Mouse (Mus musculus): ENCODE data around the gene Rgs16. TPM values are rescaled to one million over a fixed set of nuclear protein-coding genes. Genes with fewer than 3 reads are reported as not detected.

Rgs16 gene
- polyA plus RNA-seq, 1 experiment from 2014 or later: 34.3 TPM

GRCm38 (mm10) chr1:153736096-153736495, 4.1 kb upstream of the Rgs16 start:
- H3K4me1 ChIP-seq (replicated peaks; ENCODE audit: control insufficient read depth, insufficient read depth, low read length): peaks cover 20% of the 10 kb centered on the region
- no peak for ATAC-seq

GRCm38 (mm10) chr1:153737101-153738085, 2.8 kb upstream of the Rgs16 start:
- no peaks in the 10 kb centered on the region for H3K36me3 ChIP-seq (ENCODE audit: control insufficient read depth, insufficient read depth)
- H3K9me3 ChIP-seq (ENCODE audit: control insufficient read depth, low read length): no peaks in the 10 kb centered on the region
- H3K9ac ChIP-seq (replicated peaks; ENCODE audit: low read depth, low read length): no peak overlapping the region
- H3K27ac ChIP-seq (ENCODE audit: low read length): 0 out of 2 replicates have a peak overlapping the region, but pooled peaks have one; percentile 34
- 28% methylated on average over 9 of the region's 9 CpGs for WGBS
- ATAC-seq: peak; percentile 34; the same call in 1 of the 2 replicates
- H3K4me3 ChIP-seq (replicated peaks; ENCODE audit: low read length): no peak overlapping the region
- H3K27me3 ChIP-seq (replicated peaks; ENCODE audit: control insufficient read depth, insufficient read depth, low read length): no peaks in the 10 kb centered on the region
- no peak overlapping the region for H3K4me2 ChIP-seq (ENCODE audit: low read length)
- H3K4me1 ChIP-seq (replicated peaks; ENCODE audit: control insufficient read depth, insufficient read depth, low read length): peaks cover 30% of the 10 kb centered on the region

More at GRCm38 (mm10) chr1:153736096-153736495, 4.1 kb upstream of the Rgs16 start:
- Histone ChIP-seq H3K9me3 (ENCODE audit: control insufficient read depth, low read length) (no peaks in the 10 kb centered on the region), H3K9ac (replicated peaks; ENCODE audit: low read depth, low read length) (no peak overlapping the region), H3K27ac (ENCODE audit: low read length) (no peak overlapping the region), H3K36me3 (ENCODE audit: control insufficient read depth, insufficient read depth) (no peaks in the 10 kb centered on the region), H3K4me3 (replicated peaks; ENCODE audit: low read length) (no peak overlapping the region), H3K4me2 (ENCODE audit: low read length) (no peak overlapping the region), H3K27me3 (replicated peaks; ENCODE audit: control insufficient read depth, insufficient read depth, low read length) (no peaks in the 10 kb centered on the region)
- WGBS: 76% methylated on average over 6 of the region's 6 CpGs

- no peak overlapping the region for H3K9ac ChIP-seq (replicated peaks; ENCODE audit: low read depth, low read length)
- H3K4me2 ChIP-seq (ENCODE audit: low read length): peak overlapping the region; percentile 70
- ATAC-seq: no peak
- no peaks in the 10 kb centered on the region for H3K36me3 ChIP-seq (ENCODE audit: control insufficient read depth, insufficient read depth)
- H3K4me3 ChIP-seq (replicated peaks; ENCODE audit: low read length): peak overlapping the region; percentile 53
- WGBS: 12% methylated on average over 13 of the region's 13 CpGs
- H3K9me3 ChIP-seq (ENCODE audit: control insufficient read depth, low read length): no peaks in the 10 kb centered on the region
- H3K27me3 ChIP-seq (replicated peaks; ENCODE audit: control insufficient read depth, insufficient read depth, low read length): no peaks in the 10 kb centered on the region
- H3K4me1 ChIP-seq (replicated peaks; ENCODE audit: control insufficient read depth, insufficient read depth, low read length): peaks cover 32% of the 10 kb centered on the region
- no peak overlapping the region for H3K27ac ChIP-seq (ENCODE audit: low read length)
Observed at GRCm38 (mm10) chr1:153739437-153740015, 623 bp upstream of the Rgs16 start.

GRCm38 (mm10) chr1:153740775-153741400, 739 bp downstream of the Rgs16 start:
- Histone ChIP-seq H3K36me3 (ENCODE audit: control insufficient read depth, insufficient read depth) (no peaks in the 10 kb centered on the region), H3K9me3 (ENCODE audit: control insufficient read depth, low read length) (no peaks in the 10 kb centered on the region), H3K4me2 (ENCODE audit: low read length) (peak overlapping the region; percentile 70), H3K4me3 (replicated peaks; ENCODE audit: low read length) (peak overlapping the region; percentile 53), H3K9ac (replicated peaks; ENCODE audit: low read depth, low read length) (peak overlapping the region; percentile 56), H3K4me1 (replicated peaks; ENCODE audit: control insufficient read depth, insufficient read depth, low read length) (peaks cover 32% of the 10 kb centered on the region), H3K27me3 (replicated peaks; ENCODE audit: control insufficient read depth, insufficient read depth, low read length) (no peaks in the 10 kb centered on the region), H3K27ac (ENCODE audit: low read length) (no peak overlapping the region)
- ATAC-seq: no peak
- WGBS: 24% methylated on average over 12 of the region's 12 CpGs

- Histone ChIP-seq H3K9ac (replicated peaks; ENCODE audit: low read depth, low read length) (peak overlapping the region; percentile 56), H3K4me3 (replicated peaks; ENCODE audit: low read length) (peak overlapping the region; percentile 53), H3K27ac (ENCODE audit: low read length) (no peak overlapping the region; the same call in 1 of the 2 replicates), H3K27me3 (replicated peaks; ENCODE audit: control insufficient read depth, insufficient read depth, low read length) (no peaks in the 10 kb centered on the region), H3K4me2 (ENCODE audit: low read length) (peak overlapping the region; percentile 70), H3K4me1 (replicated peaks; ENCODE audit: control insufficient read depth, insufficient read depth, low read length) (peaks cover 37% of the 10 kb centered on the region), H3K9me3 (ENCODE audit: control insufficient read depth, low read length) (no peaks in the 10 kb centered on the region), H3K36me3 (ENCODE audit: control insufficient read depth, insufficient read depth) (no peaks in the 10 kb centered on the region)
- no peak for ATAC-seq
- 44% methylated on average over 18 of the region's 18 CpGs for WGBS
Observed at GRCm38 (mm10) chr1:153741551-153742316, 1.6 kb downstream of the Rgs16 start.

GRCm38 (mm10) chr1:153742374-153743155, 2.4 kb downstream of the Rgs16 start:
- Histone ChIP-seq H3K9ac (replicated peaks; ENCODE audit: low read depth, low read length) (no peak overlapping the region), H3K27ac (ENCODE audit: low read length) (no peak overlapping the region), H3K4me1 (replicated peaks; ENCODE audit: control insufficient read depth, insufficient read depth, low read length) (peaks cover 40% of the 10 kb centered on the region), H3K4me2 (ENCODE audit: low read length) (peak overlapping the region; percentile 70), H3K9me3 (ENCODE audit: control insufficient read depth, low read length) (no peaks in the 10 kb centered on the region), H3K36me3 (ENCODE audit: control insufficient read depth, insufficient read depth) (no peaks in the 10 kb centered on the region), H3K27me3 (replicated peaks; ENCODE audit: control insufficient read depth, insufficient read depth, low read length) (no peaks in the 10 kb centered on the region), H3K4me3 (replicated peaks; ENCODE audit: low read length) (peak overlapping the region; percentile 53)
- 53% methylated on average over 11 of the region's 11 CpGs for WGBS
- ATAC-seq: no peak

- H3K27ac ChIP-seq (ENCODE audit: low read length): no peak overlapping the region
- no peak overlapping the region for H3K4me2 ChIP-seq (ENCODE audit: low read length)
- no peaks in the 10 kb centered on the region for H3K9me3 ChIP-seq (ENCODE audit: control insufficient read depth, low read length)
- no peaks in the 10 kb centered on the region for H3K36me3 ChIP-seq (ENCODE audit: control insufficient read depth, insufficient read depth)
- peaks cover 51% of the 10 kb centered on the region for H3K4me1 ChIP-seq (replicated peaks; ENCODE audit: control insufficient read depth, insufficient read depth, low read length)
- ATAC-seq: no peak; the same call in 1 of the 2 replicates
- no peaks in the 10 kb centered on the region for H3K27me3 ChIP-seq (replicated peaks; ENCODE audit: control insufficient read depth, insufficient read depth, low read length)
- peak overlapping the region; percentile 9; the same call in 1 of the 2 replicates for H3K9ac ChIP-seq (replicated peaks; ENCODE audit: low read depth, low read length)
- H3K4me3 ChIP-seq (replicated peaks; ENCODE audit: low read length): no peak overlapping the region
- WGBS: 68% methylated on average over 14 of the region's 14 CpGs
Observed at GRCm38 (mm10) chr1:153746119-153746670, 6.0 kb downstream of the Rgs16 start.

- Histone ChIP-seq H3K4me1 (replicated peaks; ENCODE audit: control insufficient read depth, insufficient read depth, low read length) (peaks cover 49% of the 10 kb centered on the region), H3K4me3 (replicated peaks; ENCODE audit: low read length) (no peak overlapping the region), H3K9me3 (ENCODE audit: control insufficient read depth, low read length) (no peaks in the 10 kb centered on the region), H3K9ac (replicated peaks; ENCODE audit: low read depth, low read length) (no peak overlapping the region; the same call in 1 of the 2 replicates), H3K27me3 (replicated peaks; ENCODE audit: control insufficient read depth, insufficient read depth, low read length) (no peaks in the 10 kb centered on the region), H3K36me3 (ENCODE audit: control insufficient read depth, insufficient read depth) (no peaks in the 10 kb centered on the region), H3K4me2 (ENCODE audit: low read length) (no peak overlapping the region), H3K27ac (ENCODE audit: low read length) (no peak overlapping the region)
- ATAC-seq: no peak
- 3% methylated on average over 12 of the region's 12 CpGs for WGBS
Observed at GRCm38 (mm10) chr1:153746728-153747127, 6.6 kb downstream of the Rgs16 start.
